Mouse (Mus musculus) embryo, embryonic 10.5 days (tissue): ENCODE measurements at regions not wholly inside any gene's neighbourhood (a gene's known extent, or its start where the extent isn't known, plus 50 kb on each side); places are given as distances from the start of the nearest gene placed in this dataset.

Experiments
- DNase-seq: peaks from one replicate; pipeline ENCODE4 v3.0.0-alpha.2; 2015; ENCODE audit warnings: low spot score

DNA sequence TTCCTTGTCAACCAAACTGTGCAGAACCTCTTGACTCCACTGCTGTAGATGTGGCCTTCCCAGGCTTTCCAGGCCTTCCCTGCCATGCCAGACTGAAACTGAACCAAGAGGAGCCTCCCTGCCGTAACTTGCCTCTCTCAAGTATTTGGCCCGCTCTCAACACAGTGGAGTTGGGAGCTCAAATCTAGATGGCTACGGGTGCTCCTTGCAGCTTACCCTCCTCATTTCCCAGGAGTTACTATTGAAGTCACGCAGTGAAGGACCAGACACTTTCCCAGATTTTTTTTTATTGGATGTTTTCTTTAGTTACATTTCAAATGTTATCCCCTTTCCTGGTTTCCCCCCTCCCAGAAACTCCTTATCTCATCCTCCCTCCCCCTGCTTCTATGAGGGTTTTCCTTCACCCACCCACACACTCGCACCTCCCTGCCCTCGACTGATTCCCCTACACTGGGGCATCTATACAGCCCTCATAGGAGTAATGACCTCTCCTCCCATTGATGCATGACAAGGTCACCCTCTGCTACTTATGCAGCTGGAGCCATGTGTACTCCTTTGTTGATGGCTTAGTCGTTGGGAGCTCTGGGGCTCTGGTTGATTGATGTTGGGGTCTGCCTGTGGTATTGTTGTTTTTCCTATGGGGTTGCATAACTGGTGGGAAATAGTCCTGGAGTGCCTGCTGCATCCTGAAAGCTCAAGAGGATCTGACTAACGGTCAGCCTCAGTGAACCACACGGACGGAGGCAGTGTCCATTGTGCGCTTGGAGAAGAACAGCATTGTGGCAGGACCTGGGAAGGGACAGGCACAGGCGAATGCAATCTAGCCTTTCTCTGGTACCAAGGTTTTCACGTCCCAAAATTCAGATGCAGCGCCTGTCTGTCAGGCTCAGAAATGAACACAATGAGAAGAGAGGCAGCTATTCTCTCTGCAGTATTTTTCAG is 602.5 kb downstream of the Dok5 start:
- peak; percentile 59 for DNase-seq

DNA sequence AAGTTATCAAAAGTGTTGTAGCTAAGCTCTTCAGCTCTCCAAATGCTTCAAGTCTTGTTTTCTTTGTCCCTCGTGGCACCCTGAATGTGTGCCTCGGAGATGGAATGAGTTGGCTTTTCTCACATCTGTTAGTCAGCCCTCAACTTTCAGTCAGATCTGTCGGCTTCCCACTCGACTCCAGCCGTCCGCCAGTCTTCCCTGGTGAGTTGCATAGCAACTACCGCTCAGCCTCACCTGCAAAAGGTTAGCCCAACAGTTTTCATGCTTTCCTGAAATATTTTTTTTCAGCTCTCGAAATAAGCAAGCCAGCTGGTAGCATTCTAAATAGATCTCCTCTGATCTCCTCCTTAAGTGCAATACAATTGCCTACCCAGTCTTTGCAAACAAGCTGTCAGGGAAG is 601.2 kb downstream of the Dok5 start:
- no peak for DNase-seq

DNA sequence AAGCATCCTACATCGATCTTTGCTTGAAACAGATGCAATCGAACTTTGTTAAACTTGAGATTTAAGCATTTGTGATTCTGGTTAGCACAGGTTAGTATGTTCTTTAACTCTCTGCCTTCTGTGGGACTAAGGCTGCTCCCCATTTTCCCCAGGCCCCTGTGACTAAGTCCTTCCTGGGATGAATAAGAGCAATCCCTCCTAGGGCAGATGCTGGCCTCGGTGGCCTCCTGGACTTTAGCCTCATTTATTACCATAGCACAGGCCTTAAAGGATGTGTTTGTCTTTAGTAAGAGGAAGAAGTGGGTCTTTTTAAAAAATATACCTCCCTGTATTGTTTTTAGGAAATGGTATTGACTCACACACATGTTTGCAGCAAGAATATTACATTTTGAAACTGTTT is 599.9 kb downstream of the Dok5 start:
- no peak for DNase-seq

DNA sequence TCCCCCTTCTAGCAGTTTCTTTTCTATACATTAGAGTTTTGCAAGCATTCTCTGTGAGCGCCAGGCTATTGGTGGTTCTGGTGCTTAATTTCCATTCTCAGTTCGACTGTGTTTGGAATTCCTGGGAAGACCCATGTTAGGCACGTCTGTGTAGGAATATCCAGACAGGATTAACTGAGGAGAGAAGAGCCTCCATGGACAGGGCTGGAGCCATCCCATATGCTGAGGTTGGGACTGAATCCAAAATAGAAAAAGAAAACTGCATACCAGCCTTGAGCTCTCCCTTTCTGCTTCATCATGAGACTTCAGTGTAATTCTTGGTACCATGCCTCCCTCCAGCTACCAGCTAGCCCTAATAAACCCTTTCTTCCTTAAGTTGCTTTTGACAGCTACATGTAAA is 595.3 kb downstream of the Dok5 start:
- no peak for DNase-seq

DNA sequence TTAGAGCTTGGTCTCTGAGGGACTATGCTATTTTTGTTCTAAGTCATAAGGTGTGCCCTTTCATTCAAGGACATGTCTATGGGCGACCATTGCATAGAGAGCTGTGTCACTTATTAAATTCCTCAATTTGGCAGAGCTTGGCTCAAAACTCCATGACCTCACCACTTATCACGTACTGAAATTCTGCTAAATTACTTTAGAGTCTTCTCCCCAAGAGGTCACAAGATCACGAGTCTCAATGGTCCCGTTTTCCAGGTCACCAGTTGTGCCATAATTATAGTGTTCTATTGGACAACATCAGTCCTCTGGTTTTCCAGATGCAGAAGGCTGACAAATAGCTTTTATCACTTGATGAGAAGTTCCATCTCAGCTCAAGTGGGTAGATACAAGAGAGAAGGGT is 576.9 kb downstream of the Dok5 start:
- no peak for DNase-seq

DNA sequence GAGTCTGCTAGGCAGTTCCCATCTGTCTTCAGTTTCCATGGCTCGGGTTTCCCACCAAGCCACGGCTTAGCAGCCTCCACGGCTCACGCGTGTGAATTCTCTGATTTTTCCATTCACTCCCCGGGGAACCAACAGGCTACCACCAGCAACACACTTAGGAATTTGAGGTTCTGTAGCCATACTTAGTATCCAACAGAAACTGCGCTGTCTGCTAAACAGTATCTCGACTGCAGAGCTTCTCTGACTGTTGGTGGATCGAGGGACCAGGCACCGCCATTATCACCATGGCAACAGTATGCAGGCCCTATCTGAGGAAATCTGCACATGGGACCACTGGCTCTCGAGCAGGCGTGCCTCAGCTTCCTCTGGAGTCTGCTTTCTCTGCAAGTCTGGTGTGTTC is 574.4 kb downstream of the Dok5 start:
- DNase-seq: peak; percentile 51

DNA sequence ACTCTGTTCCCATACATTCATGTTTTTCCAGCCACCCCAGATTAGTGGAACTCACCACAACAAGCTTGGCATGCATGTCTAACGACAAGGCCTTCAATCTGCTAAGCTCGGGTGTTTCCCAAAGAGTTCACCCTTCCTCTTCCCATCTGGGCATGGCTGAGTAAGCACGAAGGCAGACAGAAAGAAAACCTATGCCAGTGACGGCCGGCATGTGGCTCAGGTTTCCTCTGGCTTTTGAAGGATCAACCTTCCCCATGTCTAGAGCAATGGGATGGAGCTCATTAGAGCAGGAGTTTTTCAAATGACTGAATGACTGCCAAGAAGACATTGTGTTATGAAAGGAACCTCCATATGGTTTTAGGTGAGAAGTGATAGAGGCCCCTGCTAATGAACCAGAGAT is 566.9 kb downstream of the Dok5 start:
- no peak for DNase-seq

DNA sequence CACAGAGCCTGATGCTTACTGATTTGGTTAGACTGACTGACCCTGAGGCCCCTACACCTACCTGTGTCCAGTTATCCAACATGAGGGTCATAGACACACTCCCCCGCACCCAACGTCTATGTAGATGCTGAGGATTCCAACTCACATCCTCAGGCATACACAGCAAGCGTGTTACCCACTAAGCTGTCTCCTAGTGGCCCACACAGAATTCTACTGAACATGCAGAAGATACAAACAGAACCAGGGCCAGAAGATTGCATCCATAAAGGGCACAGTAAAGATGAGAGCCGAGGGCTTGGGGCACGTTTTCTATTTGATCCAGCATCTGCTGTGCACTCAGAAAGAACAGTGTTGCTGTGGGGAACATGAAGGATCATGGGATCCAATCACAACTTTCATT is 564.0 kb downstream of the Dok5 start:
- DNase-seq: no peak

DNA sequence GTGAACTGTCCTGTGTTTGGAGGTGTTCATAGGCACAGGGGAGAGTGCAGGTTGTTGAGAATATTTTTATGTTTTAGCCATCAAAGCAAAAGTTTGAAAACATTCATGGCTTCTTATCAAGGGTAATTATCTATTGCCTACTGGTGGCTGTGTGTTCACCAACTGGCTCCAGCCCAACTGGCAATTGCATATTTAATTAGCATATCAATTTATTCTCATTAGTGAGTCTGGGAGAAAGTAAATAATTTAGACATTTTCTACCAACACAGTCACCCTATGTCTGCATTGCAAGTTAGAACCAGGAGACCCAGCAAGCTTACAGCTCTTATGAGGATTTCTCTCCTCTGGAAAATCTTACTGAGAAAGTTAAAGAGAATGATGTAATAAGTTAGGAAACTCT is 561.0 kb downstream of the Dok5 start:
- DNase-seq: no peak

DNA sequence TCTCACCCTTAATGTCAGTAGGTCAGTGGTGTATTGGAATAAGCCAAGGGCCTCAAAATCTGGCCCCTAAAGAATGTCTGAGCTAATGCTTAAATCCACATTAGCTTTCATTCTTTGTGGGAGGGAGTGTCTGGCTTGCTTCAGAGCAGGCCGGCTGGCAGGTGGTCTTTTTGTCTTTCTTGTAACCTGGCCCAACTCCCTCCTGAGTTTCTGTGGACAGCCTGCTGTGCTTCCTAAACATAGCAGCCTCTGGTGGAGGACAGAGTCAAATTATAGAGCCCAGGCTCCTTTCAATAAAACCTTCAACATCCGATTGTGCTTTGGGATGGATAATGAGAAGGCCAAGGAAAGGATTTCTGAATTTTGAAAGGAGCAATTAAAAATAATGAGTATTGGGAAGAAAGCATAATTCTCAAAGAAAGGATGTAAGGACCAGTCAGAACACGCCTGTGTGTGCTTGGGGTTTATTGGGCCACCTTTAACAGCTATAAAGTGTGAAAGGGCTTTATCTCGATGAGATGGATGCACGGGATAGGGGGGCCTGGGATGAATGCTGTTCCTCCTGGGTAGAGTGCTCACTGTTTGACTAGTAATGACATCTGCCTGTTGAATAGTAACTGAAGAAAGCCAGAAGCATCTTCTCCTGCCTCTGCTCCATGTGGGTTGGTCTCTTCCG is 554.2 kb downstream of the Dok5 start:
- peak; percentile 26 for DNase-seq

DNA sequence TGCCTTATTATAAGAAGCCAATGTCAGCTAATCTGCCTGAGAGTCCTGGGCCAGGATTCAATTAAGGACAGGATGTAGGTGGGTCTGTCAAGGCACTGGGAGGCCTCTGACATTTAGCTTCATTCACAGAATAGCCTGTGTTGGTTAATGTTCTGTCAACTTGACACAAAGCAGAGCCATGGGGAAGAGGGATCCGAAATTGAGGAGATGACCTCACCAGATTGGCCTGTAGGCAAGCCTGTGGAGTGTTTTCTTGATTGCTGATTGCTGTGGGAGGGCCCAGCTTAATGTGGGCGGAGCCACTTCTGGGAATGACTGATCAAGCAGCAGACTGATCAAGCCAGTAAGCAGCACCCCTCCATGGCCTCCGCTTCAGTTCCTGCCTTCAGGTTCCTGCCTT is 548.5 kb downstream of the Dok5 start:
- peak; percentile 51 for DNase-seq

DNA sequence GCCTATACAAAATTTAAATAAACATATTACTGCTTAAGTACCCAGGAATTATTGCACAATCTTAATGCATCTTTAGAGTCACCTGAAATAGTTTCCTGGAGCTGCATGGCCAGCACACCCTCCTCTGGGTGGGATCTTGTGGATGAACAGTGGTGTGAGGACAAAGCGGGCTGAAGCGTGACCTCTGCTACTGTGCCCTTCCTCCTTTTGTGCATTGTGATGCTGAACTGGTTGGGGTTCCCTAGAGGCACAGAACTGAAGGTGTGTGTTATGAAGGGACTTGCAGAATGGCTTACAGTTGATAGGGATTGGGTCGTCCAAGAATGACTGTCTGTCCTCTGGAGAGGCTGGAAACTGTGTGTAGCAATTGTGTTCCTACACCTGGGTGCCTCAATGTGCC is 547.7 kb downstream of the Dok5 start:
- DNase-seq: no peak

DNA sequence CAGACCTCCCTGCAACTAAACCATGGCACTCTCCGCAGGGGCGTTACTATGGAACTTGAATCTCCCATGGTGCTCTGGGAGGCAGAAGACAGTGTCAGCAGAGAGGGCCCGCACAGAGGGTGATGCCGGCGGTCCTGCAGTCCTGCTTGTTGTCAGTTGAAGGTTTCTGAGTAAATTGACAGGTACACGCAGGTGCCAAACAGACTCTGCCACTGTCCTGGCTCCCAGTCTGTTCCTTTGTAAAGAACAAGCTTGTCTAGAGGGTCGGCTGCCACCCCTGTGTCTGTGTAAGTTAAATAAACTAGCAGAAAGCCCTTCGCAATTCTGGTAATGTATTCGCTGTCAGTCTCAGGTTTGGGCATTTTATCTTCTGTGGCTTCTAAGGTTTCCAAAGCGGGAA is 521.6 kb downstream of the Dok5 start:
- DNase-seq: no peak

DNA sequence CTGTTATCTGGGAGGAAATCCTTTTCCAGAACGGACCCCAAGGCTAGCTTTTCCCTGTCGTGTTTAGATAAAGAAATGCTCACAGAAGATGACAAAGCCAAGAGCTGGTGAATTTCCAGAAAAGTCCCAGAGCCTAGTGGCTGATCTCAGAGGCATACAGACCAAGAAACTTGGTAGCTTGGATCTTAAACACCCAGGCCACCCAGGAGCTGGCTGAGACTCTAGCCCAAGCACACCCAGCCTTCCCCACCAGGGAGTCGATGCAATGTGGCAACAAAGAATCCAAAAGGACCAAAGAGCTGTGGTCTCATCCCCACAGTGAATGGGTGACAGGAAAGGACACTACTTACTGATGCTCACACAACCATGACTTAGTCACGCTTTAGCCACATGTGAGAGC is 513.8 kb downstream of the Dok5 start:
- DNase-seq: no peak

DNA sequence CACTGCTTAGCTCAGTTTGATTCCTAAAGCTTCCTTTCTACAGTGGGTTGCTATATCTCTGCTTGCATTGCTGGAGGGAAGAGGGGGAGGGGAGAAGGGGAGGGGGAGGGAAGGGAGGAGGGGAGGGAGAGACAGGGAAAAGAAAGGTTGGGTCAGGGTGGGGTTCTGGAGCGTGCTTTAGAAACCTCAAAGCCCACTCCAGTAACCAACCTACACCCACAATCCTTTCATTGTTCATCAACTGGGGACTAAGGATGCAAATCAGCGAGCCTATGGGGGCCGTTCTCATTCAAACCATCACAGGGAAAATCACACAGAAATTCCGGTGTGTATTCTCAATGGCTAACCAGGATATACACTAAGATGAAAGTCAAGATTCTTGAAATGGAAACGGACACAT is 510.7 kb downstream of the Dok5 start:
- no peak for DNase-seq

DNA sequence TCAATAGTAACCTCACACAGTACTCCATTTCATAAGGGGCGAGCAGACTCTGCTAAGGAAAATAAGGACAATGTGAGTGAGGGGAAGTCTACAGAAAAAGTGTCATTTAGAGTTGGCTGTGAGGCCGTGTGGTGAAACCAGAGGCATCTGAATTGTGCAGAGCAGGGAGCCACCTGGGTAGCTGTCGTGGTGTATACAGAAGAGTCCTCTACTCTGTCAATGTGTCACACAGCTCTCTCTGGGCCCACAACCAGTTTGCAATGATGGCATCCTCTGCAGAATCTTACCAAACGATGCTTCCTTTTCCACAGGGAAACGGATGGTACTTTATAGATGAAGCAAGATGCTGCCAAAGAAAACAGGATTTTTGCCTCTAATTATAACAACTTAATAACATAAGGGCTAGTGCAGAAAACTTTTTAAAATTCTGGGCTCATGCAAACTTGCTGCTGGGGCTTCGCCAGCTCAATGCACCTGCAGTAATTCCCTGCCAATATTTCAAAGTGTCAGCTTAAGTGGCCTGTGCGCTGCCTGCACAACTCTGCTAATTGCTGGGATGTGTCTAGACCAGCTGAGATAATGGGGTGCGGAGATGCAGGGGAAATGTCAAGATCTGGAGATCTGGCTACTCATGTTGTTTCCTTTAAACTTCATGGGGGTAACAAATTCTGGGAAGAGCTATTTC is 505.8 kb downstream of the Dok5 start:
- no peak for DNase-seq

DNA sequence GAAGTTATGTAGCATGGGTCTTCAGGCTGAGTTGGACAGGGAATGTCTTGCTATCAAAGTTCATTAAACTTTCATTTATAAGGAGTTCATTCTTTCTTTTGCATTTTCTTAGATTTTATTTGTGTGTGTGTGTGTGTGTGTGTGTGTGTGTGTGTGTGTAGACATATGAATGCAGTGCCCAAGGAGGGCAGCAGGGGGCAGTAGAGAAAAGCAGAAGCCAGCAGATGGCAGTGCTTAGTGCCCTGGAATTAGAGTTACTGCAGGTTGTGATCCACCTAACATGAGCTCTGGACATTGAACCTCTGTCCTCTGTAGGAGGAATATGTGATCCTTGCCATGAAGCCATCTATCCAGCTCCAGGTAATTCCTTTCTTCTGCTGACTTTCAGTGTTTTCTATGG is 501.2 kb downstream of the Dok5 start:
- DNase-seq: no peak

DNA sequence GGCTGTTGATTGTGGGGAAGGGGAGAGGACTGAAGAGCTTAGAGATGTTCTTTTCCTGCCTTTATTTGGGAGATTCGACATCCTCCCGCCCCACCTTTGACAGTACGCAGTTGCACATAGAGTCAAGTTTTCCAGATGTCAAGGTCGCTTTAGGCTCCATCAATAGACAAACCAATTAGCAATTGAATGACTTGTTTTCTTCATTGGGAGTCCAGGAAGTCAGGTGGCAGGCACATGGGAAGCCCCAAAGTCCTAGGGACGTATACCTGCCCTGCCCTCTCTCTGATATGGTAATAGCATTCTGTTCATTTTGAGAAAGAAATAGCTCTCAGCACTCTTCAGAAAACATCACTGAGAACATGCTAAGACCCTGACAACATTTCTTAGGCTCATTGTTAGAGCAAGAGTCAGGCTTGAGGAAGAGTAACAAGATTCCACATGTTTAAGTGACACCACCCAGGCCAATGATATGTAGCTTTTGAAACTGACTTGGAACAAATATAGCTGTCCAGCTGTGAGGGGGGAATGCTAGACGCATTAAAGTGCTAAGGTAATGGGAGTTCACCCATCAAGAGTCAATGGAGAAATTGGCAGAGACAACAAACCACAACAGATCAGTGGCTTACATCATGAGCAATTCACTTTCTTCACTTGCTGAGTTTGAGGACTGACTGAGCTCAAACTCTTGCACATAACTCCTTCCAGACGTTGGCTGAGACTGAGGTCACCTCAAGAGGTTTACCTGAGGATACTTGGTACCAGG is 499.9 kb downstream of the Dok5 start:
- DNase-seq: no peak

DNA sequence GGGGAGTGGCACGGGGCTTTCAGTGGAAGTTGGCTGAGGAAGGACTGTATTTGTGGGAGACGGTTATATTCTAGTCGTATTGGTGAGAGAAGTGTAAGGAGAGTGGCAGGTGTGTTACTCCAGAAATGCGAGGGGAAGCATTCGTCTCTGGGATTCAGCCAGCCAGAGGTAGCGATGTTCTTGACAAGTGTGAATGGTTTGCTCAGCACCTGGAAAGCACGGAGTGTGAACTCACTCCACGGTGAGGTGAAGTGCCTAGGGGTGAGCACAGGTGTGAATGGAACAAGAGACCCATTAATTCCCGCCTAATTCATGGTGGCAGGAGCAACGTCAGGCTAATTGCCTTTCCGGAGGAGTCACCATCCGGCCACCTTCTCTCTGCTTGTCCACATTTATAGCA is 498.9 kb downstream of the Dok5 start:
- no peak for DNase-seq

DNA sequence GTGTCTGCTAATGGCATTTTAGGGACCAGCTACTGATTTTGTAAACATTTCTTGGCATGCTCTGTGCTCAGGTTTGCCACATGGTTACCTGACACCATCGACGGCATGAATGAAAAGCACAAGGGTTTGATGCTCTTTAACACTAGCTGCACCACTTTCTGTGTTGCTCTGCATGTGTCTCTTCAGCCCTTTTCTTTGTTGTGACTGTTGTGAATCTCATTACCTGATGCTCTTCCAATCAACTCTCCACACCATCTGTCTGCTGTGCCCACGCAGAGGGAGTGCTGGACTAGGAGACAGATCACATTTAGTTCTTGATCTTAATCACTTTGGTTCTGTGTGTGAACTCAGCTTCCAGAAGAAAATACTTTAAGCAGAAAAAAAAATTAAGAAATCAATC is 496.6 kb downstream of the Dok5 start:
- no peak for DNase-seq

DNA sequence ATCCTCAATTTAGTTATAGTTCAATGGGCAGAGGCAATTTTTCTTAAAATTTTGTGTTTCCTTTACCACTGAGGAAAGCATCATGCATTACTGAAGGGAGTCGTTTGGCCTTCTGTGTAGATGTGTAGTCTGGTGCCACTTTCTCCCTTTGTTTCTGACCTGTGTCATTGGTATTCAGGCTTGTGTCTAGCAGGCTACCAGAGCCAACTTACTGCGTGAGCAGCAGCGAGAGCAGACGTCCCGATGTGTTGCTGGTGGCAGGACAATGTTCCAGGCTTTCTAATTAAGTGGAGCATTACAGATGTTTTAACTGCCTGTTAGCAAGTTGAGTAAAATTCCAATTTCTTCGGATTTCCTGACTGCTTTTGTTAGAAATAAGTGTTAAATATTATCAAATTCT is 482.2 kb downstream of the Dok5 start:
- no peak for DNase-seq

DNA sequence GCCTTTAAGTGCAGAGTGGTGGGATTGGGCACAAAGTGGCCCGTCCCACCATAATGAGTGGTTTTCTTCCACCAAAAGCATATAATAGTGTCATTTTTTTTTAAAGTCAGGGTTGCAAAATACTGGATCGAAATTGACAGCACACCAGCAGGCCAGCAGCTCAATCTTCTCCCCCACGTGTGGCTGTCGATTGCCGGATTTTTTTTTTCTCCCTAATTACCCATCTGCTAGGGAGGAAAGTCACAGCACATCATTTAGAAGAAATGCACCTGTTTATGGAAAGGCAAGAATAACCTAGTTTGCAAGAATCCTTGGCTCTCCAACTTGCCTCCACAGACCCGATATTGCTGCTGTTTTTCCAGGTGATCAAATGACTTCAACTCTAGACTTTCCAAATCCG is 464.9 kb downstream of the Dok5 start:
- no peak for DNase-seq
